Mouse (Mus musculus): Measurements from ENCODE around the gene Zfp639.

The Zfp639 gene

DNA sequence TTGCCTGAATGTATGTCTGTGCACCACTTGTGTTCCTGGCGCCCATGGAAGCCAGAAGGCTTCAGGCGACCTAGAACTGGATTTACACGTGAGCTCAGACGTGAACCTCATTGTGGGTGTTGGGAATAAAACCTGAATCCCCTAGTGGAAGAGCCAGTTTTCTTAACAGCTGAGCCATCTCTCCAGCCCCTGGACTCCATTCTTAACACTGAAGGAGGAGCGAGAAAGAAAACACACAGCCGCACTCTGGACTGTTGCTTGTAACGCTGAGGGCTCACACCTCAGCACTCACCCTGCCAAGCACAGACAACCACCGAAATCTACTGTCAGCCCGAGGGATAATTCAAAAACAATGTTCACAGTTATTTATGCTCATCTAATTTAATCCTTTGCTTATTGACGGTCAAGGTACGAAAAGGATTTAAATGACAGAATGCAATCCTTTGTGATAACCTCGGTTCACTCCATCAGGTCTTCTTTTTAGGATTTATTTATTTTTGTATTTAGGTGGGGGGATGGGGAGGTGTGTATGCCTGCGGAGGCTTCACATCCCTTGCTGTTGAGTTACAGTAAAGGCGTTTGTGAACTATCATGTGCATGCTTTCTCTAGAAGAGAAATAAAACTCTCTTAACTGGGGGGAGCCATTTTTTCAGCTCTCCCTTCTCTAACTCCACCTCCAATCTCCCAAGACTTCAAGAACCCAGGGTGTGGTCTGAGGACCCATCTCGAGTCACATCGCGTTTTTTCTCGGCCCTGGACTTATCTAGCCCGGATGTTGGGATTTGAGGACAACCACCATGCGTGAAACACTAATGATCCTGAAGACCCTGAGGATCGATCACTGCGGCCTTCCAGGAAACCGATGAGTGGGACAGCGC lies at the start of gene Zfp639:
TSS of gene Zfp639 (plus strand) at position 764 of the 879 bp plus-strand sequence.
- DNase-seq, result no peak

DNA sequence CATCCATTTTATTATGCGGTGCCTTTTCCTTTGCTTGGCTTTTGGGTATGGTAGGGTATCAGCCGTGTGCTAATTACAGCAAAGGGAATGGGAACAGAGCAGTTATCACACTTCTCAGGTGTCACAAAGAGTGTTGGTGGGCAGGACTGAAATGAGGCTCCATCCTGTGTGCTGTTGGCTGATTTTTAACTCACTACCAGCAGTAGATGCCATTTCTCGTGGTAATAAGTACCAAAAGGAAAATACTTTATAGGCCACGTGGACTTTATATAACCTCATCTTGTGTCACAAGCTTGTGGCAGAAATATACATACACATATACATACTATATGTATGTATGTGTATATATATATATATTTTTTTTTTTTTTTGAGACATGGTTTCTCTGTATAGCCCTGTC lies 42.7 kb upstream of the Zfp639 start:
- DNase-seq, result no peak

DNA sequence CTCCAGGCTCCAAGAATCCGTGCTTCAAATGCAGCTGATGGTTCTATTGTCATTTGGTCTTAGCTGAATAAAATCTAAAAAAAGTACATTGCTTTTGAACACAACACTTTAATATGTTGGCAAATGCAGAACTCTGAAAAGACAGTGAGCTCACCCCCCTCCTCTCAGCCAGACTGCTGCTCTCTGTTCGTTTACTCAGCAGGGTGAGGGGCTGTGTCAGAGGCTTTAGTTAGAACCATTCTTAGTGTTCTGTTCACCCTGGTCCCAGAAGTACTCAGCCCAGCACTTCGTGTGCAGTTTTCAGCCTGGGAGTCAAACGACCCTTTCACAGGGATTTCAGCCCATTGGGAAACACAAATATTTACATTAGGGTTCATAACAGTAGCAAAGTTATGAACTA lies 41.6 kb upstream of the Zfp639 start:
- DNase-seq, result no peak

DNA sequence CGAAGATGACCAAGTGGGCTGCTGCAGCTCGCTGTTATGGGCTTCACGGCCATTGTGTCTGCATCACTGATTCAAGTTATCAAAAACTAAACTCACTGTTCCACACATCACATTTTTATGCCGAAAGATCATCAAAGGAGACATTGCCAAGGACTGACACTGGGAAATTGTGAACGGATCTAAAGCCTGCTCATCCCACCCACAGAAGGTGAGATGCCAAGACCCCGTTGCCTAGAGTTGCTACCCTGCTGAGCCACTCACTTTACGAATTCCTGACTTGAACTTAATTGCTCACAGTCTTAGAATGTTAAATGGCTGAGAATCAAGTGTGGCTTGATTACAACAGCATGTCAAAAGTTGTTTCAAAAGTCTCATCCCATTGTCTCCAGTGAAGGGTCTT lies 39.6 kb upstream of the Zfp639 start:
- no peak for DNase-seq

DNA sequence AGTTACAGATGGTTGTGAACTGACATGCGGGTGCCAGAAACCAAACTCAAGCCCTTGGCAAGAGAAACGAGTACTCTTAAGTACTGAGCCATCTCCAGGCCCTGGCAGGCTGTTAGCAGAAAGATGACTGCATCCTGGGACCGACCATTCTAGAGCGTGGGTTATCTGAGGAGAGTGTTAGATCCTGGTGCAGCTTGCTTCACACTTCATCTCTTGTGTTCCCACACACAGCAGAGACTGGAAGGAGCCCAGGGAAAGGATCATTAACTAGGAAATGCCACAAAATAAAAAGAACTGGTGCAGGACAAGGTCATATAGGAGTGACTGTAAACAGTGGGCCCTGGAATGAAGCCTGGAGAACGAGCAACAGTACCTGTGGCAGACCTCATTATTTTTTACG lies 39.0 kb upstream of the Zfp639 start:
- no peak for DNase-seq

DNA sequence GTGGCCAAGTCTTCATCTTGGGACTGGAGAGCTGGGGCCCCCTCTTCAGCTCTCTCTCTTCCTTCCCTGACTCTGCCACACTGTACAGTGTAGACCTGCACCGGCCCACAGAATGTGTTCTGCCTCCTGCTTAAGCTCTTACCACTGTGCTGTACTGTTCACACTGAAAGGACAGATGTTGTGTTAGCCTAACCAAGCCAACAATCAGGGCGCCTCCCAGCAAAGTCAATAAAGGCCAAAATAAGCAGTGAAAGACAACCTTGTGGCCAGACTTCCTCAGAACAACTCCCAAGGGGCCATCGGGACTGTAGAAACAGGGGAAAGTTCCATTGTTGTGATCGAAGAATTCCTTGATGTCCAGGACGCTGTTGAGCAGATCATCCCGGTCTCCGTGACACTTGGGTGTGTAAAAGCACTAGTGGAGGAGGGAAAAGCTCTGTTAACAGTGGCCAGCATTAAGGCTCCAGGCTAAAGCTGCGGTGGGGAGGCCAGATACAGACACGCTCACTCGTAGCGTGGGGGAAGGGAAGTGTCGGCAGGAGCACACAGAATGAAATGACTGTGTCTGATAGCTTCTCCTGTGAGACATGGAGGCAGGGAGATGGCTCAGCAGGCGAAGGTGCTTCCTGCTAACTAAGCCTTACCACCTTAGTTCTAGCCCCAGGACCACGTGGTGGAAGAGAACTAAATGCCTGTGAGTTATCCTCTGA lies 37.7 kb upstream of the Zfp639 start:
- DNase-seq, result no peak

DNA sequence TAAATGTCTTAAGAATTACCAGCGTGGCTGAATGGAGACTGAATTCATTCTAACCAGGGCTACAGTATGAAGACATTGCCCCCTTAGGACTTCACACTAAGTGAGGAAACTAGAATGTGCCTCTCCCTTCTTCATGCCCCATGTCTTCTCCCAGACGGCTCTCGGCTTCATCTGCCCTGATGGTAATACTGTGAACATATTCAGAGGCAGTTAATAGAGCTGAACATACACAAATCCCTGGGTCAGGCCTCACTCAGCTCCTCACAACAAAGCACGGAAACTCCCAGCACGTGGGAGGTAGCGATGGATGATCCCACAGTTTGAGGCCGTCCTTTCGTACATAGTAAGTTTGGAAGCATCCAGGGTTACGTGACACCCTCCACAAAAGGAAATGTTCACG lies 36.9 kb upstream of the Zfp639 start:
- no peak for DNase-seq

DNA sequence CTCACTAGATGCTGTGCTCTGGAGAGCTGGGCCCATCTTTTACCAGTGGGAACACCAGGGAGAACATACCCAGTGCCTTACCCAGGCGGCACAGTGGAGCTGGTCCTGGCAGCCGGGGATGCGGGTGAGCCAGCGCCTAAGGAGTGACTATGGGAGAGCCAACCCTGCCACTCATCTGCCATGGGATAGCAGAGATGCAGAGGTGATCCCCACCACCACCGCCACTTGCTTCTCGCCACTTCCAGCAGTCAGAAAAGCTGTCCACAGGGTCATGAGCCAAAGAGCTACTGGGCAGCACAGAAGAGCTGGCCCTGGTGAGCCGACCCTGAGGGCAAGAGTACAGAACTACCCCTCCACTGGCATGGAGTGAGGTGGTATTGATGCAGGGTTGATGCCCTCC lies 30.1 kb upstream of the Zfp639 start:
- DNase-seq, result no peak

DNA sequence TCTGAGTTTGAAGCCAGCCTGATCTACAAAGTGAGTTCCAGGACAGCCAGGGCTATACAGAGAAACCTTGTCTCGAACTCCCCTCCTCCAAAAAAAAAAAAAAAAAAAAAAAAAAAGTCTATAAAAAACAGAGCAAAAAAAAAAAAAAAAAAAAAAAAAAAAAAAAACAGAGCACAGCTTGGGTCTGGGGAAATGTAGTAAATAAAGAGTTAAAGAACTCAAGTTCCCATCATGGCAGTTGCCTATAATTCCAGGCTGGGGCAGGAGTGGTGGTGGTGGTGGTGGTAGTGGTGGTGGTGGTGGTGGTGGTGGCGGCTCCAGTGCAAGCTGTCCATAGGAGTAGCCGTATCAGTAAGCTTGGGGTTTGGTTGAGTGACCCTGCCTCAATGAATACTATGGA lies 27.0 kb upstream of the Zfp639 start:
- no peak for DNase-seq

DNA sequence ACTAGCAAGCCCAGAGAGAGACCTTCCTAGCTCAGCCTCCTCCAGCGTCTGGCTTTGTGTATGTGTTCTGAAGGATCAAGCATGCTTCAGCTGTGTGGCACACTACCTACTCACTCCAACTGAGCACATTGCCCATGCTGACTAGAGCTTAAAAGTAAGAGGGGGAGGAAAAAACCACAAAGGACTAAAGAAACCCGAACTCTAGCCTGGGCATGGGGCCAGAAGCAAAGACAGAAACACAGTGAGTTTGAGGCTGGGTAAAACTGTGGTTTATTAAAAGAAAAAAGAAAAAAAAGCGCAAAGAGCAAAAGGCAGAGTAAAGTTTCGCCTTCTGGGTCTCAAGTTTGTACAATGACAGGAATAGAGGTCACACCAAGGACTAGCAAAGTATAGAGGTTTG lies 23.5 kb upstream of the Zfp639 start:
- no peak for DNase-seq

DNA sequence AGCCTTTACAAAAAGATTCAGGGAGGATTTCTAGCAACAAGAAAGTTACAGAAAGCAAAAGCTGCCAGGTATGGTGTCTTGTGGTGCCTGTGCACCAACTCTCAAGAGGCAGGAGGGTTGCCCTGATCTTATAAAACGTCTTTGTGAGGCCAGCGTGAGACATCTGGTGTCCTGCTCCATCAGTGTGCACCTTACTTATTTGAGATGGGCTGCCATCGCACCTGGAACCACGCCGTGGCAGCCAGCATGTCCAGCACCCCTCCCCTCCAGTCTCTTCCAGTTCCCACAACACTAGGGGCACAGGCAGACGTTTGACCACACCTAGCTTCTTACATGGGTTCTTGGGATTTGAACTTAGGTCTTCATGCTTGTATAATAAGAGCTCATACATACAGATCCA lies 21.9 kb upstream of the Zfp639 start:
- DNase-seq, result no peak

DNA sequence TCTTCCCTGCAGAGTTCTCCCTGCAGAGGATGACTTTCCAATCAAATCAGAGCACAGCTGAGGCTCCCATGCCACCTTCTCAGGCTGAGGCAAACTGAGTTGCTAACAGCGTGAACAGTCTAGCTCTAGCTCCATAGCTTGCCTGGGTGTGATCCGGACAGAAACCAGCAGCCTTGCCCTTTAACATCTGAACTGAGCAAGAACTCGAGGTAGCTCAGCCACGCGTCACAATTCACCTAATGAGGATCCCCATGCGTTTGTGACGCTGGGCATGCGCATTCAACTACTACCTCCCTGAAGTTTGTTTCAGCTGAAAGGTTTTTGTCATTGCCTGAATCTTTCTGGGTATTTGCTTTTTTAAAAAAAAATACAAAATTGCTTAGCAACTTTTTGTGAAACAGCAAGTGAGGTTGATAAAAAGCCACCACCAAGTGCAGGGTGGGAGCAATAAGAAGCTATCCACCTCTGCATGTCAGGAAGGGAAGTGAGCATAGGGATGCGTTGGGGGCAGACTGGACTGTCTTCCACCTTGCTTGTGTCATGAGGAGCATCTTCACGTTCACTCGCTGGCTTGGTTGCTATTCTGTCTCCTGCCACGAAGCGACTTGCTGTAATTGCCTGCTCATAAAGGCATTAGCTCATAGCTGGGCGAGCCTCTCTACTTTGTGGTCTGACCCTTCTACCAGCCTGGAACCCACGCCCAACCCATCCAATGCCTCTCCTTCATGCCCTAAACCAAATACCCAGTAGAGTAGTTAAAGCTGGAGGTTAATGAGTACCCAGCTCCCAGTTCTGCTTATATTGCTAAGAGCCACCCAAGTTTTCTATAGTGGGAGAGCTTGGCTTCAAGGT lies 19.8 kb upstream of the Zfp639 start:
- DNase-seq, result no peak

DNA sequence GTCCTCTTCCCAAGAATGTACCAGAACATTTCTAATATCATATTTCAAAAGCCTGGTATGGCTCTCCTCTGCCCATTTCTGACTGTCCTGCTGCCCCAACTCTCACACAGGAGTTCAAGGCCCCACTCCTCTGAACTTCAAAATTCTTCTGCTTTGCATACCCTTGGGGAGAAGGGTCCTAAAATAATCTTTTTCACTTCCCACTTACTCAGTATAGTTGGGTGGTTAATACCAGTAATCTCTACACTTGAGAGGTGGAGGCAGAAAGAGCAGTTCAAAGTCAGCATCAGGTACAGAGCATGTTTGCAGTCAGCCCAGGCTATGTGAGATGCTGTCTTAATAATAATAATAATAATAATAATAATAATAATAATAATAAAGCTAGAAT lies 19.1 kb upstream of the Zfp639 start:
- no peak for DNase-seq

DNA sequence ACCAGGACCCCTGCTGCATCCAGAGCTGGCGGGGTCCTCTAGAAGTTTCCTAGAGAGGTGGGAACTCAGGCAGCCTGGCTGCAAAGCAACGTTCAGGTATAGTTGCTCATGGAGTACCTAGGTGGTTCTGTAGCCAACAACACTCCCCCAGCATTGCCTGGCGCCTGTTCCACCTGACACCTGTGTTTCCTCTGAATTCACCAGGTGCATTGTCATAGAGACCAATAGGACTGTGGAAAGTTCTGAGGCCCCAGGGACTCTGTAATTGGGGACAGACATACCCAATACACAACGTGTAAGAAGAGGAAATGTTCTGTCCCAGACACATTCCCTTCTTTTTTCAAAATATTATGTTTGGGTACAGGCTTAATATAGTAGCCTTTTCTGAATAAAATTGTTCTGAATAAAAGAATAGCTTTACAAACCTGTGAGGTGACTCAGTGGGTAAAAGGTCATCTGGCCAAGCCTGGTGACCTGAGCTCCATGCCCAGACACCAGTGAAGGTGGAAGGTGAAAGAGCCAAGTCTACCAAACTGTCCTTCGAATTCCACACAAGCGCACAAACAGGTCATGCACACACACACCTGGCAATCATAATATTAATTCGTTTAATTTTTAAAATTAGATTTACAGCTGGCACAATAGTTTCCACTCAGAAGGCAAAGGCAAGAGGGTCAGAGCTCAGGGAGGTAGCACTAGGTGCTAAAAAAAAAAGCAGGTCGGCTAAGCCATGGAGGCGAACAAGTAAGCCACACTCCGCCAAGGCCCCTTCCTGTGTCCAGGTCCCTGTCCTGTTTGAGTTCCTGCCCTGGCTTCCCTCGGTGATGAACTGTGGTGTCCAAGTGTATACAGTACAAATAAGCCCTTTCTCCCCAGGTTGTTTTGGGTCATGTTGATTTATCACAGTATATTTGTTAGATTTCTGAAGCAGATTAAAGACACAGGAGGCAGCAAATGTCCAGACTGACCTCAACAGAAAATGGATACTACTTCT lies 17.7 kb upstream of the Zfp639 start, which contains the start of gene Kcnmb3:
TSS of gene Kcnmb3 (minus strand) at position 135 of the 994 bp plus-strand sequence.
- no peak for DNase-seq

DNA sequence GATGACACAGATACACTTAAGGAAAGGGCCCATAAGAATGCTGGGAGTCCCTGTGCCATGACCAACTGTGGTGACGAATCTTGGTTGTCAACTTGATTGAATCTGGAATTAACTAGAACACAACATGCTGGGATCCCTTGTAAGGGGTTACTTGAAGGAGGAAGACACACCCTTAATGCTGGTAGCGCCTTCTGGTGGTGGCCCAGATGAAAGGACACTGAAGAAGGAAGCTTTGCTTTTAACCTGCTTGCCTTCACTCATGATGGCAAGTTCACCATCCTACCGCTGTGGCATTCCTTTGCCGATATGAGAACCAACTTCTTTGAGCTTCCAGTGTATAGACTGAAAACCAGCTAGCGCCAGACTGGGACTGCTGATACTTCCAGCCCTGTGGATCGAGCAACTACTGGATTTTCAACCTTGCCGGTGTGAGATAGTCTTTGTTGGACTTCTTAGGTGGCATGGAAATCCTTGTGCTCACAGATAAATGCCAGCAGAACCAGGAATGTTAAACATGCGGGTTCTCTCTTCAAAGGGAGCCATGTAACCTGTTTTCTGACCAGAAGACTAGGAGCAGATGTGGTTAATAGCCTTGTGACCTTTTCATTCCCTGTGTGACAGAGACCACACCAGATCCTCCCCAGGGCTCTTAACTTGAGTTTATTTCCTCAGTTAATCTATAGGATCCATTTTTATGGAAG lies 15.5 kb upstream of the Zfp639 start:
- no peak for DNase-seq

DNA sequence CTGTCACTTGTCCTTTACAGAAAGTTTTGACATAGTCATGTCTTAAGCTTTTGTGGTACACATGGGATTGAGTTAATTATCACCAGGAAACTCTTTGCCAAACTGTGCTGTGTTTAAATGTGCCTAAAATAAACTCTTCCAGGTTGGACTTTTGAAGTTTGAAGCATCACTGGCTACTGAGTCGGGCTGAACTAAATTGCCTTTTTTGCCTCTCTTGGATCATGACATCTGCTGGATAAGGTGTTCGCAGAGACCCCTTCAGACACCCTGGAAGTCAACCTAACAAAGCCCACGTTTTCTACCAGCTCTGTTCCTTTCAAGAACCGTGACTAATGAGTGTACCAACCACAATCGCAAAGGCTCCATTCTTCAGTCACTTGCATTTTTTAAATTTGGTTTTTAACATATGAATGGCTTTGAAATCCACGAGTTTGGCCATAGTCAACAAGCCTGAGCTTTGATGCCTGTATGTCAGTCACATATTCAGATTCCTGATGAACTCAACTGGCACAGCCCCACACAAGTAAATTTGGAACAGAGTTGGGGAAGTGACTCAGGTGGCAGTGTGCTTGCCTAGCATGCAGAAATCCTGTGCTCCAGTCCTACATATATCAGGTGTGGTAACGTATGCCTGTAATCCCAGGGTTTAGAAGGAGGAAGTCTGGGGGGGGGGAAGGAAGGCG lies 14.8 kb upstream of the Zfp639 start:
- DNase-seq, result no peak

DNA sequence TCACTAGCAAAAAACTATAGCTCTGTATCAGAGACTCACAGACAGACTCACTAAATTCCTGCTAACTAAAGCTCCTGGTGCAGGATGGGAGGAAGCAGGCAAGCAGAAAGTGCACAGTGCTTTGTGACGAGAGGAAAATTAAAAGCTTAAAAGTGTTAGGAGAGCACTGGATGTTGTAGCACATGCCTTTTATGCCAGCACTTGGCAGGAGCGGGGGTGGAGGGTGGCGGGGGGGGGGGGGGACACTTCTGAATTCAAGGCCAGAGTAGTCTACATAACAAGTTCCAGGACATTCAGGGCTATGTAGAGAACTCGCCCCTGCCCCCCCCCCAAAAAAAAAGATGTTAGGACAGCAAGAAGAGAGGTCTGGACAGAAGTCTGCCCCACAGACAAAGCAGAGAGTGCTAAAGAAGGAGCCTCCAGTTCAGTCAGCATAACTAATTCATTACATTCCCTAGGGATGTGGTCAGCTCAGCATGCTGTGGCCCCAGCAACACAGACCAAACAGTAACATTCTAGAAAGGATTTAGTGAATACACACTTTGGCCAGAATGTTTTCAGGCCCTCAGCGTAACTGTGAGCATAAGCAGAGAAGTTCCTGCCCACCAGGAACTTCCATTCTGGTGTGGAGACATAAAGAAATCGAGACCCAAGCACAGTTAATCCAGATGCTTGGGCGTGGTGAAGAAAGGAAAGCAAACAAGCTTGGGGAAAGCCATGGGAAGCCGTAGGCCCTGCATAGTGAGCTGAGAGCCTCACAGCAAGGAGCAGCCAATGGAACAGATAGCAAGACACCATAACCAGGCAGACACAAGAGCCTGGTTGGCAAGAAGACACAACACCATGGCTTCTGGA lies 14.0 kb upstream of the Zfp639 start:
- no peak for DNase-seq

DNA sequence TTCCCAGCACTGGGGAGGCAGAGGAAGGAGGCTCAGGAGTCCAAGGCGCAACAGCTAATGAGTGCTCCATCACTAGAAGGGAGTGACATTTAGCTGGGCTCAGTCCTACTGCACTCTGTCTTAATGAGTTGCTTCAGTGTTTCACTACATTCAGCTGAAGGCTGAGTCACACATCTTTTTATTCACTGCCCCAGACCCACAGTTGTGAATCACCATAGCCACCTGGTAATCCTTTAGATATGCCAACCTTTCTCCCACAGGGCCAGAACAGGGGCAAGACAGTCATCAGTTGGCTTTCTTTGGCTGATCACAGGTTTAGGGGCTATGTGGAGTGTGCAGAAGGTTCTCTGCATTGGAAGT lies 13.4 kb upstream of the Zfp639 start:
- DNase-seq, result no peak

DNA sequence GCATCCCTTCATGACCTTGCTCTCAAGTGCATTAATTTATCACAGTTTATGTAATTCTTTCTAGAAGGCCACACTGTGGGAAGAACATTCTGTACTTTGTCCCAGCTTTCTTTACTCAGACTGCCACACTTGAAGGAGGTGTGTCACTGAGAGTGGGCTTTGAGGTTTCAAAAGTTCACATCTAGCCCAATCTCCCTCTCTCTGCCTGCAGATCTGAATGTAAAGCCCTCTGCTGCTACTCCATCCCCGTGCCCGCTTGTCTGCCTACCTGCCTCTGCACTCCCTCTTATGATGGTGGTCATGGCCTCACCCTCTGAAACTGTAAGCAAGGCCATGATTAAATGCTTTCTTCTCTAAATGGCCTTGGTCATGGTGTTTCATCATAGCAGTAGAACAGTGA lies 9.7 kb upstream of the Zfp639 start:
- no peak for DNase-seq

DNA sequence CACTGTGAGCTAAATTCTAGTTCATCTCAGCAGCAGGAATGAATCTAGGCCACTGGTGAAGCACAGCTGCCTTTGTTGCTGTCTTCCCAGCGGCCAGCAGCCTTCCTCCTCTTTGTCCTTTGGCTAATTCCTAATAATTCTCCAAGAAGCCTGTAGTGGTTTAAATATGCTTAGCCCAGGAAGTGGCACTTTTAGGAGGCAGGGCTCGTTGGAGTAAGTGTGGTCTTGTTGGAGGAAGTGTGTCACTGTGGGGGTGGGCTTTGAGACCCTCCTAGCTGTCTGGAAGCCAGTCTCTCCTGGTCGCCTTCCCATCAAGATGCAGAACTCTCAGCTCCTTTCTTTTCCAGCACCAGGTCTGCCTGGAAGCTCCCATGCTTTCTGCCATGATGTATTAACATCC lies 4.2 kb upstream of the Zfp639 start:
- no peak for DNase-seq

Data from cerebellum, adult 9-10 months (tissue).